Comparison of ENCODE assay signal across 8 mouse cellular contexts in genomic region chr11:60509500-60509899, GRCm38 (mm10). TPM values are rescaled to one million over a fixed set of nuclear protein-coding genes. Genes with fewer than 3 reads are reported as not detected.
DNase-seq lines count a peak whose midpoint lies in the region; ATAC-seq lines count a peak whose summit lies in the region.

No protein-coding gene starts in this region.

- intact Hi-C loops in left cerebral cortex, postnatal 4 days (cut with DNase I), result no loop called here

- no peaks in the 10 kb centered on the region for H3K9me3 ChIP-seq in midbrain, embryonic 11.5 days (ENCODE audit: control insufficient read depth, low read length)

- peaks cover 7% of the 10 kb centered on the region; the same call in 1 of the 2 replicates for H3K4me1 ChIP-seq in midbrain, embryonic 11.5 days (ENCODE audit: control insufficient read depth, insufficient read depth, low read length)

- DNase-seq in urinary bladder, postnatal 36 days (ENCODE audit: low spot score in 2 of 2), result peak; percentile 6 to 8
- DNase-seq in urinary bladder, postnatal 14 days (ENCODE audit: low spot score), result no peak
- peak; percentile 17 for DNase-seq in kidney, postnatal 14 days
- no peak for DNase-seq in midbrain, embryonic 11.5 days (ENCODE audit: low spot score, missing footprints)
- DNase-seq in frontal cortex, postnatal 36 days (ENCODE audit: low spot score in 2 of 2), result no peak
- no peak for DNase-seq in cerebellum, postnatal 14 days
- DNase-seq in left cerebral cortex, postnatal 4 days, result no peak

- peaks cover 19% of the 10 kb centered on the region for H3K27me3 ChIP-seq in midbrain, embryonic 11.5 days (ENCODE audit: control insufficient read depth, insufficient read depth, low read length)

- peak overlapping the region; percentile 61 for H3K4me2 ChIP-seq in midbrain, embryonic 11.5 days

- H3K36me3 ChIP-seq in midbrain, embryonic 11.5 days (ENCODE audit: control insufficient read depth, insufficient read depth, low read length), result no peaks in the 10 kb centered on the region

- H3K9ac ChIP-seq in midbrain, embryonic 11.5 days (ENCODE audit: low read length), result peak overlapping the region; percentile 56

- H3K27ac ChIP-seq in midbrain, embryonic 11.5 days (ENCODE audit: low read depth, low read length), result no peak overlapping the region

- H3K4me3 ChIP-seq in midbrain, embryonic 11.5 days (ENCODE audit: low read depth, low read length), result peak overlapping the region; percentile 28

- peak; percentile 67 for ATAC-seq in erythroid progenitor cell, adult 5-6 weeks (replicated peaks; ENCODE audit: low FRiP score, poor library complexity, severe bottlenecking)
- 0 out of 2 replicates have a peak, but pooled peaks have one; percentile 19 for ATAC-seq in midbrain, embryonic 11.5 days (ENCODE audit: low FRiP score)

- under 1% methylated on average over 25 of the region's 25 CpGs for WGBS in midbrain, embryonic 11.5 days

RNA-seq across cellular contexts. Expression of gene Alkbh5, which starts 26.7 kb away (rescaled TPM):
- total RNA-seq in erythroid progenitor cell, adult 5-6 weeks (2015; ENCODE audit: low replicate concordance), result 20.5 TPM in 2 replicates
- total RNA-seq in erythroid progenitor cell, adult 5-6 weeks (2017; ENCODE audit: low replicate concordance), result 18.8 and 21.3 TPM in 2 replicates
- polyA plus RNA-seq in midbrain, embryonic 11.5 days (2014; fragmentation: Nextera tagmentation; extraction: Ambion mirVana), result 33.9 and 35.4 TPM in 2 replicates
- total RNA-seq in left cerebral cortex, postnatal 4 days (2021), result 10 to 100 TPM; 30.9 to 32.3 TPM

RNA-seq across cellular contexts. Expression of gene Myo15, which starts 40.4 kb away (rescaled TPM):
- total RNA-seq in erythroid progenitor cell, adult 5-6 weeks (2015; ENCODE audit: low replicate concordance), result 0.72 and 2.1 TPM in 2 replicates
- total RNA-seq in erythroid progenitor cell, adult 5-6 weeks (2017; ENCODE audit: low replicate concordance), result 3.9 and 5.4 TPM in 2 replicates
- polyA plus RNA-seq in midbrain, embryonic 11.5 days (2014; fragmentation: Nextera tagmentation; extraction: Ambion mirVana), result 0.01 and 0.04 TPM in 2 replicates
- under 1 TPM; 0.10 to 0.14 TPM for total RNA-seq in left cerebral cortex, postnatal 4 days (2021)

RNA-seq across cellular contexts. Expression of gene Drg2, which starts 55.1 kb away (rescaled TPM):
- 9.6 and 9.7 TPM in 2 replicates for total RNA-seq in erythroid progenitor cell, adult 5-6 weeks (2015; ENCODE audit: low replicate concordance)
- total RNA-seq in erythroid progenitor cell, adult 5-6 weeks (2017; ENCODE audit: low replicate concordance), result 4.6 and 25.8 TPM in 2 replicates
- polyA plus RNA-seq in midbrain, embryonic 11.5 days (2014; fragmentation: Nextera tagmentation; extraction: Ambion mirVana), result 112 and 125 TPM in 2 replicates
- 10 to 100 TPM; 72.1 to 72.3 TPM for total RNA-seq in left cerebral cortex, postnatal 4 days (2021)

Comparison
In these comparisons a context has a peak if more than half of its experiments do, and no peak if none do; other contexts are left out.
1. DNase-seq: peak in urinary bladder, postnatal 36 days (2 of 2) and kidney, postnatal 14 days (single experiment); none in urinary bladder, postnatal 14 days (single experiment), midbrain, embryonic 11.5 days (single experiment), frontal cortex, postnatal 36 days (0 of 2), cerebellum, postnatal 14 days (0 of 2) and left cerebral cortex, postnatal 4 days (single experiment).